Mouse (Mus musculus): ENCODE results near the gene Adam17. TPM values are rescaled to one million over a fixed set of nuclear protein-coding genes. Genes with fewer than 3 reads are reported as not detected.

Adam17 gene
- polyA plus RNA-seq, 1 experiment from 2014 or later: 9.9 TPM

DNA sequence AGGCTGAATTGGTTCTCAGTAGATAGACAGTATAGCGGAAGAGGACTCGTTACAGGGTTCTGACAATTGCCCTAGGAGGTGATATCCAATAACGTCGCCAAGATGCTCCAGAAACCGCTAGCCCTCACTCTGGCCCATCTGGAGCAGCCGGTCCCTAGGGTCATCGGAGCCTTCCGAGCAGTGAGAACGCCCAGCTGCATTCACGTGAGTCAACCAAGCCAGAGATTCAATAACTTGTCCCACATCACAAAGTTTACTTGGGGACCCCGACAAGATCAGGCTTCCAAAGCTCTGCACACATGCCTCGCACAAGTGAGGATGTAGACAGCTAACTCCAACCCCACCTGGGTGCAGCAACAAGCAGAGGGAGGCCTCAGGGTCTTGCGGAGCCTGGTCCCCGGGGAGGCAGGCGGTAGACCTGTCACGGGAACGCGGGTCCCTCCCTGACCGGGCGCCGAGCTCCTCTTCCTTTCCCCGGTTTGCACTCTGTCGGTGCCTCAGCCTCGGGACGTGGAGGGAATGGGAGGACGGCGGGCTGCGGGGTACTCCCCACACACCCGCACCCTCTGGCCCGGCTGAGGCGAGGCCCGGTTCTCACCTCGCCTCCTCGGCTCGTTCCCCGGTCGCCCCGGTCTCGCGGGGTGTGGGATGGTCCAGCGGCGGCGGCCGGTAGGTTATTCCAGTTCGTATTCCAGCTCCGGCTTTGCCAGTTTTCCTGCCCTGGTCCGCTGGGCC, 87.8 kb downstream of the Adam17 start:
- Histone ChIP-seq H3K4me2 (ENCODE audit: low read depth, low read length) (peak overlapping the region; percentile 96), H3K4me1 (ENCODE audit: insufficient read depth) (peaks cover 21% of the 10 kb centered on the region), H3K27ac (ENCODE audit: low read depth) (peak overlapping the region; percentile 71), H3K27me3 (ENCODE audit: insufficient read depth, low read length) (no peaks in the 10 kb centered on the region), H3K36me3 (replicated peaks; ENCODE audit: insufficient read depth, low read length) (peaks cover 5% of the 10 kb centered on the region), H3K9ac (replicated peaks) (peak overlapping the region; percentile 92), H3K4me3 (ENCODE audit: low read depth, low read length) (peak overlapping the region; percentile 93), H3K9me3 (ENCODE audit: low read length) (no peaks in the 10 kb centered on the region)
- WGBS (ENCODE audit: insufficient replicate concordance): under 1% methylated on average over 46 of the region's 47 CpGs
- no peak for DNase-seq
- no peak for TF ChIP-seq CTCF (IDR thresholded peaks at IDR 0.05; ENCODE audit: low read depth)
- no peak for TF ChIP-seq EP300 (IDR thresholded peaks at IDR 0.05; ENCODE audit: low read depth)
- peak; percentile 79 for ATAC-seq

DNA sequence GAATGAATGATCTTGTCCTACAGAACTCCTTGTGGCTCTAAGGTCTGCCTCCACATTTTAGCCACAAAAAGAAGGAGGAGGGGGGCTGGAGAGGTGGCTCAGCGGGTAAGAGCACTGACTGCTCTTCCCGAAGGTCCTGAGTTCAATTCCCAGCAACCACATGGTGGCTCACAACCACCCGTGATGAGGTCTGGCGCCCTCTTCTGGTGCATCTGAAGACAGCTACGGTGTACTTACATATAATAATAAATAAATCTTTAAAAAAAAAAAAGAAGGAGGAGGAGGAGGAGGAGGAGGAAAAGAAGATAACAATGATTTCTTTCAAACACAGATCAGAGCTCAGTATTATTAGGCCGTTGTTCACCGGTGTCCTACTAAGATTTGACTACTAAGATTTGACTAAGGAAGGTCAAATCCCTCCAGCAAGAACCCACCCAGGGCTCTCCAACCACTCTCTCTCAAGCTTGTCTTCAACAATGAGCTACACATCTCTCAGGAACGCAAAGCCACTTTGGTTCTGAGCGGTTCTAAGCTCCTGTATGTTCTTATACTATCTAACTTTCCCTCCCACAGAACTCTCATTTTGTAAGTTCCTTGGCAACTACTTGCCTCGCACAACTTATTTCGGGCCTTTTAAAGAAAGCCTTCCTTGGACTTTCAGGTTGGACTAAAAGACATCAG, 88.5 kb downstream of the Adam17 start, which contains the start of gene Cpsf3:
Gene Cpsf3 (plus strand): TSS at position 631 of the 681 bp plus-strand sequence.
- H3K4me3 ChIP-seq (ENCODE audit: low read depth, low read length): peak within 1 kb of the TSS; percentile 93
- peaks cover 3% of the 10 kb centered on the region for H3K36me3 ChIP-seq (replicated peaks; ENCODE audit: insufficient read depth, low read length)
- TF ChIP-seq CTCF (IDR thresholded peaks at IDR 0.05; ENCODE audit: low read depth) (peak; percentile 38), EP300 (IDR thresholded peaks at IDR 0.05; ENCODE audit: low read depth) (no peak)
- no peak for ATAC-seq
- H3K4me2 ChIP-seq (ENCODE audit: low read depth, low read length): peak within 1 kb of the TSS; percentile 96
- peak within 1 kb of the TSS; percentile 92 for H3K9ac ChIP-seq (replicated peaks)
- peaks cover 21% of the 10 kb centered on the region for H3K4me1 ChIP-seq (ENCODE audit: insufficient read depth)
- H3K27ac ChIP-seq (ENCODE audit: low read depth): peak within 1 kb of the TSS; percentile 91
- no peaks in the 10 kb centered on the region for H3K27me3 ChIP-seq (ENCODE audit: insufficient read depth, low read length)
- 52% methylated on average over 11 of the region's 11 CpGs for whole genome bisulfite sequencing (ENCODE audit: insufficient replicate concordance)
- no peaks in the 10 kb centered on the region for H3K9me3 ChIP-seq (ENCODE audit: low read length)
- DNase-seq: no peak

DNA sequence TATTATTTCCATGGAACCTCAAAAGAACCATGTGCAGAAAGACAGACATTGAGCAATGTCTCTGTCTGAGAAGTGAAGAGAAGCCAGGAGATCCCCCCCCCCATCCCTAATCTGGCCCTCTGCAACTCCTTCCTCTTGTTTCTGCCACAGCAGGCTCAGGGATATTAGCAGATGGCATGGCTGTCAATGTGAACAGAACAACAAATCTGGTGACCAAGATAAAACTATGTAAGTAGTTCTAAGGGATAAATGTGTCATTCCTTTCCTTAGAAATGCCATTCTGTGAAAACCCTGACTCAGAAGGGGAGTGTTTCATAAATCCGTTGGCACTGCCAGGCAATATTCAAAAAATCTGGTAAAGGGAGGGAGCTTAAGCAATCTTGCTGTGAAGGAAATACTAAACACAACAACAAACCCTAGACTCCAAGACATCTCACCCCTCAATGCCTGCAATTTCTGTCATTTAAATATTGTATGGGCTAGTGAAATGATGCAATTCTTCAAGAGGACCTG, 96.0 kb downstream of the Adam17 start:
- H3K36me3 ChIP-seq (replicated peaks; ENCODE audit: insufficient read depth, low read length): peaks cover 7% of the 10 kb centered on the region
- TF ChIP-seq EP300 (IDR thresholded peaks at IDR 0.05; ENCODE audit: low read depth) (no peak), CTCF (IDR thresholded peaks at IDR 0.05; ENCODE audit: low read depth) (no peak)
- 63% methylated on average over 1 of the region's 1 CpGs for WGBS (ENCODE audit: insufficient replicate concordance)
- ATAC-seq: no peak
- no peak overlapping the region for H3K4me3 ChIP-seq (ENCODE audit: low read depth, low read length)
- DNase-seq: no peak
- H3K4me2 ChIP-seq (ENCODE audit: low read depth, low read length): no peak overlapping the region
- H3K27me3 ChIP-seq (ENCODE audit: insufficient read depth, low read length): no peaks in the 10 kb centered on the region
- no peak overlapping the region for H3K9ac ChIP-seq (replicated peaks)
- no peak overlapping the region for H3K27ac ChIP-seq (ENCODE audit: low read depth)
- H3K4me1 ChIP-seq (ENCODE audit: insufficient read depth): no peaks in the 10 kb centered on the region
- no peaks in the 10 kb centered on the region for H3K9me3 ChIP-seq (ENCODE audit: low read length)

DNA sequence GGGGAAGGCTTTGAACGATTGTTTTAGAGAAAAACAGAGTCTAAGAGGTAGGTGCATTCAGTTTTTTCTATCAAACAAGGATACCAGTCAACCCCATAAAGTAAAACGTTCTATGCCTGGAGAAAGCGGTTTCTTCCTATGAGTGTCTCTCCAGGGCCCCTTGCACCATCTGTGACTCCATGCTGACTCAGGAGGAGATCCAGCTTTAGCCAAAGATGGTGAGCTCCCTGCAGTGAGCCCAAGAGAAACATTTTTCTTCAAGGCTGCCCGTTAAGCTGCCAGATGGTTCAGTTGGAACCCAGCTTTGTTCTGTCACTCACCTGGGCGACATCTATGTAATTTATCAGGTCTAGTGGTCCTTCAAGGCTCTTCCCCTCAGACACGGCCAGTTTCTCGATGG, 99.0 kb downstream of the Adam17 start:
- DNase-seq: no peak
- ATAC-seq: no peak
- Histone ChIP-seq H3K27me3 (ENCODE audit: insufficient read depth, low read length) (no peaks in the 10 kb centered on the region), H3K4me3 (ENCODE audit: low read depth, low read length) (no peak overlapping the region), H3K9ac (replicated peaks) (no peak overlapping the region), H3K9me3 (ENCODE audit: low read length) (no peaks in the 10 kb centered on the region), H3K36me3 (replicated peaks; ENCODE audit: insufficient read depth, low read length) (peaks cover 32% of the 10 kb centered on the region), H3K27ac (ENCODE audit: low read depth) (no peak overlapping the region), H3K4me1 (ENCODE audit: insufficient read depth) (no peaks in the 10 kb centered on the region), H3K4me2 (ENCODE audit: low read depth, low read length) (no peak overlapping the region)
- WGBS (ENCODE audit: insufficient replicate concordance): 85% methylated on average over 7 of the region's 7 CpGs
- TF ChIP-seq CTCF (IDR thresholded peaks at IDR 0.05; ENCODE audit: low read depth) (no peak), EP300 (IDR thresholded peaks at IDR 0.05; ENCODE audit: low read depth) (no peak)

Other genes starting within 250 kb of the Adam17 start
- 30.3 and 33.1 TPM in 2 replicates for gene Cpsf3, start 88.2 kb downstream of the Adam17 start, polyA plus RNA-seq (2015; fragmentation: Nextera tagmentation; extraction: Ambion mirVana)
- gene Itgb1bp1, start 87.3 kb downstream of the Adam17 start, polyA plus RNA-seq (2015; fragmentation: Nextera tagmentation; extraction: Ambion mirVana): 18.9 and 19.5 TPM in 2 replicates
- 64.7 and 65.3 TPM in 2 replicates for gene Iah1, start 57.2 kb downstream of the Adam17 start, polyA plus RNA-seq (2015; fragmentation: Nextera tagmentation; extraction: Ambion mirVana)
- 116 and 120 TPM in 2 replicates for gene Ywhaq, start 44.0 kb upstream of the Adam17 start, polyA plus RNA-seq (2015; fragmentation: Nextera tagmentation; extraction: Ambion mirVana)